Mouse (Mus musculus): Measurements from ENCODE around the gene Zbtb6.

DNA sequence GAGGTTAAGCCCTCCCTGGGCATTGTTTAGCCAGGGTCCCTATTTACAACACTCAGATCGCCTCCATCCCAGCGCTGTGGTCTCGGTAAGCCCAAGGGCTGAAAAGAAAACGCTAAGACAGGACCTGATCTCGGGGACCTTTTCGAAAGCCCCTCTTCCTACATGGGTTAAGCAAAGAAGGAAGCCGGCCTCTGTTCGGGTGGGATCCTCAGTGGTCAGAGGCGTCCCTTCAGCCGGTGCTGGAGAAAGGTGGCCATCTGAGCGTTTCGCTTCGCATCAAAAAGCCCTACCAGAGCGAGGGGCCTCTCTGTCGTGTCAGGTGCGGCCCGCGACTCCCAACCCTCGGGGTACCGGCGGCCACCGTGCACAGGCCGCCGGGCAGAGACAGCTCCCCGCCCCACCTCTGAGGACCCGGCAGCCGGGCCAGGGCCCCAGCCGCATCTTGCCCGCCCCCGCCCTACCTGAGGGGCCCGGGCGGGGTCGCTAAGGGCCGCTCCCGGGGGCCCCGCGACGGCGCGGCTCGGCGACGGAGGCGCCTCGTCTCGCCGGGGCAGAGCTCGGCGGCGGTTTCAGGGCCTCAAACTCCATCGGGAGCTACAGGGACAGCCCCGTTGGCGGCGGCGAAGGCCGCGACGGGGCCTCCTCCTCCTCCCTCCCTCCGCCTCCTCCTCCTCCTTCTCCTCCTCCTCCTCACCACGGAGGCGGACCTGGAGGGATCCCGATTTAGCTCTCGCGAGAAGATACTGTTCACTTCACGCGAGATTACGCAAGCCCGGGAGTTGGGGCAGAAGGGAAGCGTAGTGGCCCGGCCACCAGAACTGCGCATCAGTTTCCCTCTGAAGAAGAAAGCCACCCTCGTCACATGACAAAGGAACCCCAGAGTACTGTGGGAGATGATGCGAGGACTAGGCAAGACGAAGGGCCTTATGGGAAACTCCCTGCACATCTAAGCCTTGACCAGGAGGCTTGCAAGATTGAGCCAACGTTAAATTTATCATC lies 20.4 kb downstream of the Zbtb6 start, which contains the start of gene Rc3h2:
- no peak for TF ChIP-seq CTCF (IDR thresholded peaks at IDR 0.05; ENCODE audit: low read depth, low read length)
- TF ChIP-seq POLR2A (IDR thresholded peaks at IDR 0.05; ENCODE audit: borderline replicate concordance, low read depth, low read length) = no peak; the same call in 1 of the 2 replicates
